Mouse (Mus musculus): ENCODE measurements around the gene Tnip1. TPM values are rescaled to one million over a fixed set of nuclear protein-coding genes. Genes with fewer than 3 reads are reported as not detected.

Gene Tnip1
- polyA plus RNA-seq, 1 experiment from 2014 or later = 16.4 TPM

DNA sequence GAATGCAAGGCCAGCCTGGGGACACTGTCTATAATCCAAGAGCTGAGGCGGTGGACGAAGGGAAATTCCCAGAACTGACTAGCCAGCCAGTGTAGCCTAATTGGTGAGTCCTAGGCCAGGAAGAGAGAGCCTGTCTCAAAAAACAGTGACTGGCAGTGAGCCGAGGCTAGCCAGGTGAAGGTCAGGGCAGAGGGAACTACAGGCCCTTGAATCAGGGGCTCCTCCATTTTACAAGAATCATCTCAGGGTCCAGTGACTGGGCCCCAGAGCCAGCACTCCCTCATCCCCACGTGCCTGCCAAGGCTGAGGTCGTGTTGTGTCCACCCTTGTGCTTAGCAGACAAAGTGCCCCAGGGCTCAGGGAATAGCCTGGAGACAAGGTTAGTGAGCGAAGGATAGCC lies 12.0 kb downstream of the Tnip1 start:
- H3K36me3 ChIP-seq (replicated peaks) = no peaks in the 10 kb centered on the region
- no peak overlapping the region for H3K4me3 ChIP-seq
- no peak overlapping the region for H3K4me2 ChIP-seq
- WGBS = 81% methylated on average over 6 of the region's 6 CpGs
- ATAC-seq (replicated peaks) = no peak
- H3K9ac ChIP-seq = no peak overlapping the region
- H3K27me3 ChIP-seq (replicated peaks) = no peaks in the 10 kb centered on the region
- peaks cover 14% of the 10 kb centered on the region for H3K4me1 ChIP-seq
- H3K9me3 ChIP-seq = no peaks in the 10 kb centered on the region
- no peak overlapping the region for H3K27ac ChIP-seq

DNA sequence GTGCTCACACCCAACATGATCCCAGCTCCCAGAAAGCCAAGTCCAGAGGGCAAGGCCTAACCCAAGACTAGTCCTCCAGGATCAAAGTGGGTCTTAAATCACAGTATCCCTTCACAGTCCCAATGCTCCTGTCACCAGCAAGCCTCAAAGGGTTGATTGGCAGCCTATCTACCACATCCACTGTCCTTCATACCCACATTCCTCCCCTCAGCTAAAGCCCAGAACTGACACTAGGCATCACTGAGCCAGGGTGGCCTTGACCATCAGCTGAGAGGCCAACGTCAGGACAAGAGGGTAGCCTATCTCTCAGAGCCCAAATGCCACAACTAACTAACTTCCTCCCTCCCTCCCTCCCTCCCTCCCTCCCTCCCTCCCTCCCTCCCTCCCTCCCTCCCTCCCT lies 13.0 kb downstream of the Tnip1 start:
- H3K9ac ChIP-seq = no peak overlapping the region
- 87% methylated on average over 1 of the region's 1 CpGs for WGBS
- H3K36me3 ChIP-seq (replicated peaks) = no peaks in the 10 kb centered on the region
- no peaks in the 10 kb centered on the region for H3K9me3 ChIP-seq
- no peak overlapping the region for H3K27ac ChIP-seq
- no peak for ATAC-seq (replicated peaks)
- H3K4me3 ChIP-seq = no peak overlapping the region
- H3K4me2 ChIP-seq = no peak overlapping the region
- H3K27me3 ChIP-seq (replicated peaks) = no peaks in the 10 kb centered on the region
- H3K4me1 ChIP-seq = peaks cover 9% of the 10 kb centered on the region

DNA sequence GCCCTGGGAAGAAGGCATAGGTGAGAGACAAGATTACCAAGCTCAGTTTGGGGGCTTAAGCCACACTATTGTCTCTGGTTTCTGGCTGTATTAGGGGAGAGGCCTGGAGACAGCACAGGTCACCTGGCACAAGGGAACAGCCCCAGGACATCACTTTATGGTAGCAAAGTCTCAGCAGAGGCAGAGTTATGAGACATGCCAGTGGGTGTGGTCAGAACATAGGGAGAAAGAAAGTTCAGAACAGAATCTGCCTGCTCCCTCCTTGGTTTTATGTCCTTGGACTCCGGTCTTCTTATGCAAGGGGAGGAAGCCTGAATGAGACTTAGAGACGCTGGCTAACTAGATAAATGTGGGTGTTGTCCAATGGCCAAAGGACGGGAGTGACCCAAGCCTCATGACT lies 18.0 kb downstream of the Tnip1 start:
- Histone ChIP-seq H3K27ac (no peak overlapping the region), H3K4me2 (no peak overlapping the region), H3K4me1 (no peaks in the 10 kb centered on the region), H3K27me3 (replicated peaks) (no peaks in the 10 kb centered on the region), H3K9me3 (no peaks in the 10 kb centered on the region), H3K9ac (no peak overlapping the region), H3K4me3 (no peak overlapping the region), H3K36me3 (replicated peaks) (no peaks in the 10 kb centered on the region)
- ATAC-seq (replicated peaks) = no peak
- WGBS = 91% methylated on average over 3 of the region's 3 CpGs

DNA sequence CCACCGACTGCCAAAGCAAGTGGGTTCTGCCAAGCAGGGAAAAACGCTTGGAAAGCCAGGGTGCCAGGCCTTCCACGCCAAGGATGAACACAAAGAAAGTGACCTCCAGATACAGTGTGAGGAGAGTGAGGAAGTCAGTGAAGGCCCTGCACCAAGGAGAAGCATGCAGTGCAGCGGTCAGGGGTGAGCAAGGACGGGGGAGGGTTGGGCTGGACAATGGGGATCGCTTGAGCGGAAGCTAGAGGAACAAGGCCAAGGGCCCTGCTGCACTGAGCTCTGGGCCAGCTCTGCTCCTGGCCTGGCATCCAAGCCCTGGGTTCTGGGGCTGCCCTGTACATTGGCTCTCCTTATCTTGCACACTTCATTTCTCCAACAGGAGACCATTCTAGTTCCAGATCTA lies 22.7 kb downstream of the Tnip1 start:
- no peak overlapping the region for H3K4me3 ChIP-seq
- no peak overlapping the region for H3K27ac ChIP-seq
- H3K4me2 ChIP-seq = no peak overlapping the region
- no peak overlapping the region for H3K9ac ChIP-seq
- H3K36me3 ChIP-seq (replicated peaks) = no peaks in the 10 kb centered on the region
- no peak for ATAC-seq (replicated peaks)
- H3K9me3 ChIP-seq = no peaks in the 10 kb centered on the region
- H3K27me3 ChIP-seq (replicated peaks) = no peaks in the 10 kb centered on the region
- H3K4me1 ChIP-seq = peaks cover 4% of the 10 kb centered on the region; the same call in 1 of the 2 replicates
- WGBS = 75% methylated on average over 7 of the region's 7 CpGs

DNA sequence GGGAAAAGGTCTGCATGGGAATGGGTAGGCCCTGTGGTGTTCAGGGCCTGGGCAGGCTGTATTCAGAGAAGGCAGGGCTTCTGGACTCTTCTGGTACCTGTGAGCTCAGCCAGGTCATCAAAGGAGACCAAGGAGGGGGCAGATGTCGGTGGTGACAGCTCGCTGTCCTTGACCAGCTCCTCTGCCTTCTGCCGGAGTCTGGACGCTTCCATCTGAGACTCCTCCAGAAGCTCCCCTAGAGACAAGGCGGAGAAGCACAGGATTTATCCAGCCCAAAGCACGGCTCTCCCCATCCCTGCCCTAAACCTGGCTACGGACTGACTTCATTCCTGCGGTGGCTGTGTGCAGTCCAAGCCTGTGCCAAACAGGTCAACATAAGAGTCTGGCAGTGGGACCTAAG lies 23.2 kb downstream of the Tnip1 start:
- Histone ChIP-seq H3K27ac (no peak overlapping the region), H3K4me1 (peaks cover 4% of the 10 kb centered on the region; the same call in 1 of the 2 replicates), H3K27me3 (replicated peaks) (no peaks in the 10 kb centered on the region), H3K4me2 (no peak overlapping the region), H3K36me3 (replicated peaks) (no peaks in the 10 kb centered on the region), H3K4me3 (no peak overlapping the region), H3K9ac (no peak overlapping the region), H3K9me3 (no peaks in the 10 kb centered on the region)
- no peak for ATAC-seq (replicated peaks)
- 80% methylated on average over 8 of the region's 8 CpGs for WGBS

DNA sequence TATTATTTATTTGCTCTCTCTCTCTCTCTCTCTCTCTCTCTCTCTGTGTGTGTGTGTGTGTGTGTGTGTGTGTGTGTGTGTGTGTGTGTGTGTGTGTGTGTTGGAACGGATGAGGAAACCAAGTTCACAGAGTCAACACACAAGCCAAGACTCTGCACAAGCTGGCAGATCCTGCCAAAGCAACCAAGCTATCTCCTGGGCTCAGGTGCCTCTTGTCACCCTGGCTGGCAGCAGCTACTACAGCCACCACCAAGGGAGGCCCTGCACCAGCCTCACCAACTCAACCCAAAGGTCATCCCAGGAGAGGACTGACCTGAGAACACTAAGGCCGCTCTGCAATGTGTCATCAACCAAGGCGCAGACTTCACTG lies 26.0 kb downstream of the Tnip1 start:
- no peak overlapping the region for H3K27ac ChIP-seq
- no peaks in the 10 kb centered on the region; the same call in 1 of the 2 replicates for H3K36me3 ChIP-seq (replicated peaks)
- no peak overlapping the region for H3K9ac ChIP-seq
- H3K4me1 ChIP-seq = peaks cover 4% of the 10 kb centered on the region; the same call in 1 of the 2 replicates
- ATAC-seq (replicated peaks) = no peak
- H3K4me3 ChIP-seq = no peak overlapping the region
- no peak overlapping the region for H3K4me2 ChIP-seq
- H3K27me3 ChIP-seq (replicated peaks) = no peaks in the 10 kb centered on the region
- H3K9me3 ChIP-seq = no peaks in the 10 kb centered on the region
- 93% methylated on average over 3 of the region's 3 CpGs for WGBS

DNA sequence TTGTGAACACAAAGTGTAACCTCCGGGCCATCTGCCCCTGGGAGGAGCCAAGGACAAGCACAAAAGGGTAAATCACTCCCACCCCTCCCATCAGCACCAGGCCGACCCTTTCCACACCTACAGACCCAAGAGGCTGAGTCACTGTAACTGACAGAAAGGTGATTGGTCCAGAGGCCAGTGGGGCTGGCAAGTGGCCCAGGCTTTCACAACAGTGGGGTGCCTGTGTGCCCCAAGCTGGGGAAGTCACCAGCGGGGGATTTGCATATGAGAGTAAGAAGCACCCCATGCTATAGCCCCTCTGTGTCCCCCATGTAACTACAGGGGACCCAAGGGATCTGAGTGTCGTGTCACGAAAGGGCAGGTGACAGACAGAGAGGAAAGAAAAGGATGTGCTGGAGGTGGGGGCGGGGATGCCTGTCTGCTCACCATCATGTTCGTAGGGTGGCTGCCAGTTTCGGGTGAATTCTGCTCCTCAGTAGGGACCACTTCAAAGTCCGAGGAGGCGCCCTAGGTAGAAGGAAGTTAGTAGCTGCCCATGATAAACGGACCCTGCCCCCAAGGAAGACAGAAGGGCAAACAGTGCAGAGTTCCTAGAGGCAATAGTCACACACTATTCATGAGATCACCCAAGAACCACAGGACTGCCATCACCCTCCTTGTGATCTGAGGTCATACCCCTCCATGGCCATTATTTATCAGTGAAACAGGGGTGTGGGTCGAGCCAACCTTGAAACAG lies 26.5 kb downstream of the Tnip1 start:
- no peak for ATAC-seq (replicated peaks)
- Histone ChIP-seq H3K4me2 (no peak overlapping the region), H3K4me3 (no peak overlapping the region), H3K27me3 (replicated peaks) (no peaks in the 10 kb centered on the region), H3K9ac (no peak overlapping the region), H3K27ac (no peak overlapping the region), H3K36me3 (replicated peaks) (no peaks in the 10 kb centered on the region; the same call in 1 of the 2 replicates), H3K9me3 (no peaks in the 10 kb centered on the region), H3K4me1 (peaks cover 4% of the 10 kb centered on the region; the same call in 1 of the 2 replicates)
- 41% methylated on average over 12 of the region's 12 CpGs for WGBS

DNA sequence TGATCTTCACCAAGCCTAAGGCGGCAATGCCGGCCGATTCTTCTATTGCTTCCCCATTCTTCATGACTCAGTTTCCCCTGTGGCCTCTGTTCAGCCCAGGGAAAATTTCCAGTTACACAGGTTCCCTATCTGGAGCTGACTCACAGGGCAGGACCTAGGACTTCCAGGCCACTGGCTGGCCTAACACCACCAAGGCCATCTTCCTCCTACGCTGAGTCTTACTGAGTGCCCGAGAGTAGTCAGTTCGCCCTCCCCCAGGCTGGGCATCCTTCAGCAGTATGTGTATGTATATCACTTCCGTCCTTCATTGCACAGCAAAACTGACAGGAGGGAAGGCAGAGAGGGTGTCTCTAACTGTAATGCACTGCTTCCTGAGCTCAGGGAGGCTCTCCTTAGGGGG lies 28.5 kb downstream of the Tnip1 start:
- H3K27ac ChIP-seq = no peak overlapping the region
- no peak for ATAC-seq (replicated peaks)

DNA sequence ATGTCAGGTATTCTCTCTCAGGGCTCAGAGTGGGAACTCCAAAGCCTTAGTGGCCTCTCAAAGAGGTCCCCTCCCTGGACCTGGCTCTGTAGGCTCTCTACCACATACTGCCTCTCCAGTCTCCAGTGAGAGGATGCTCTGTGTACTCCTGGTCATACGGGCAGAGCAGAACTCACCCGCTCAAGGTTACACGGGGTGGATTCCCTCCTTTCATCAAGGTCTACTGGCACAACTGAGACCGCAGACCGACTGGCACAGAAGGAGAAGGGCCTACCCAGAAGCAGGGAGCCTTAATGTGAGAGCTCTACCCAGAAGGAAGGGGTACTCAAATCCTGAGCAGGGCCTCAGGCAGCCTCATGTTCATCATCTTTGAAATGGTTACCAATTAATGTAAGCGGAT lies 30.2 kb downstream of the Tnip1 start:
- WGBS = 94% methylated on average over 6 of the region's 6 CpGs
- Histone ChIP-seq H3K4me2 (no peak overlapping the region), H3K36me3 (replicated peaks) (peaks cover 10% of the 10 kb centered on the region; the same call in 1 of the 2 replicates), H3K4me3 (no peak overlapping the region), H3K9me3 (no peaks in the 10 kb centered on the region), H3K4me1 (peaks cover 7% of the 10 kb centered on the region; the same call in 1 of the 2 replicates), H3K27me3 (replicated peaks) (no peaks in the 10 kb centered on the region), H3K27ac (no peak overlapping the region), H3K9ac (no peak overlapping the region)
- ATAC-seq (replicated peaks) = no peak

More for the DNA sequence above, 28.5 kb downstream of the Tnip1 start:
- no peak overlapping the region for H3K9ac ChIP-seq
- H3K9me3 ChIP-seq = no peaks in the 10 kb centered on the region
- peaks cover under 1% of the 10 kb centered on the region; the same call in 1 of the 2 replicates for H3K36me3 ChIP-seq (replicated peaks)
- no peak overlapping the region for H3K4me2 ChIP-seq
- no peak overlapping the region for H3K4me3 ChIP-seq
- peaks cover 7% of the 10 kb centered on the region; the same call in 1 of the 2 replicates for H3K4me1 ChIP-seq
- WGBS = 92% methylated on average over 7 of the region's 7 CpGs
- no peaks in the 10 kb centered on the region for H3K27me3 ChIP-seq (replicated peaks)

DNA sequence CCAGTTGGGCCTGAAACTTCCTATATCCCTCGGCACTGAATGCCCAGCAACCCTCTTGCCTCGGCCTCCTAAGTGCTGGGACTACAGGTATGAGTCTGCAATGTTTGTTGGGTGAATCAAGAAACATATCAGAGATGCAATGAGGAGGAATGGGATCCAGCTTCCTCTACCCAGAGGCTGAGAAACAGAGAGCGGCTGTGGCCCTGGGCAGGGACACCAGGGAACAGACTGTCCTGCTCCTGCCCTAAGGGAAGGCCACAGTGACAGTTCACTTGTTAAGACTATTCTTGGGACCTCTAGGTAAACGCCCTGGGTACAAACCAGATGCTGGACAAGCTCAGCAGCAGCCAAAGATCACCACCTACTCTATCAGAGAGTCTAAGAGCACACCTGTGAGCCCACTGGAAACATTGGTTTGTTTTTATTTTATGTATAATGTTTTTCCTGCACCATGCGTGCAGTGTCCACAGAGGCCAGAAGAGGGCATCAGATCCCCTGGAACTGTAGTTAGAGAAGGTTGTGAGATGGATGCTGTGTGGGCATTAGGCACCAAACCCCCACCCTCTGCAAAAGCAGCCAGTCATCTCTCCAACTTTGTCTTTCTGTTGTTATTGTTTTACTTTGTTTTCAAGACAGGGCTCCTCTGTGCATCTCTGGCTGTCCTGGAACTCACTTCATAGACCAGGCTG lies 31.2 kb downstream of the Tnip1 start:
- H3K4me2 ChIP-seq = no peak overlapping the region
- WGBS = 63% methylated on average over 5 of the region's 5 CpGs
- peaks cover 7% of the 10 kb centered on the region; the same call in 1 of the 2 replicates for H3K4me1 ChIP-seq
- H3K9ac ChIP-seq = no peak overlapping the region
- no peak for ATAC-seq (replicated peaks)
- peaks cover 10% of the 10 kb centered on the region; the same call in 1 of the 2 replicates for H3K36me3 ChIP-seq (replicated peaks)
- H3K27ac ChIP-seq = no peak overlapping the region
- no peaks in the 10 kb centered on the region for H3K9me3 ChIP-seq
- H3K27me3 ChIP-seq (replicated peaks) = no peaks in the 10 kb centered on the region
- H3K4me3 ChIP-seq = no peak overlapping the region

DNA sequence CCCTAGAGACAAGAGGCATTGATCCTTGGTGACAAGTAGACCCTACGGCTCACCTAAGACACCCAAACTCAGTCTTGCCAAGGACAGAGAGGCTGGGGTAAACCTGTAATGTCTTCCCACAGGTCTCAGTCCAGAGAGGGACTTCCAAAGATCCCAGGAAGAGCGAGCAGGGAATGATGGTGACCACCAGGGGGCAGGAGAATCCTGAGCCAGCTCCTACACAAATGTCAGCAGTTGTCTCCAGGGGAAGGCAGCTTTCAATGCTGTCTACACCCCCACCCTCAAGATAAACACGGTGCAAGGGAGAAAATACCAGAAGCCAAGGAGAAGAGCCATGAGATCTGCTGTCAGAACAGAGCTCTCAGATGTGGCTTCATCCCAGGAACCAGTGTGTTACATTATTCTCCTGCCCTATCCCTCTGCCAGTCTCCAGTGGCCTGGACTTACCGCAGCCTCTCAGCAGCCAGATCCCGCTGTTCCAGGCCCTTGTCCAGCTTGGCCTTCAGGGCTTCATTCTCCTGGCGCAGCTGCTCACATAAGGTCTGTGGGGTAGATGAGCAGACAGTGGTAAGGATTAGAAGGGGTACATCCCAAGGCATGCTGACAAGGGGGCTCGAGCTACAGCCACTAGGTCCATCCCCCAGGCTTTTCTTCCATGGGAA lies 32.3 kb downstream of the Tnip1 start:
- no peak overlapping the region for H3K4me2 ChIP-seq
- whole genome bisulfite sequencing = 69% methylated on average over 7 of the region's 7 CpGs
- 0 out of 2 replicates have a peak, but pooled peaks cover 2% of the 10 kb centered on the region for H3K4me1 ChIP-seq
- H3K36me3 ChIP-seq (replicated peaks) = peaks cover 13% of the 10 kb centered on the region; the same call in 1 of the 2 replicates
- H3K4me3 ChIP-seq = no peak overlapping the region
- no peak overlapping the region for H3K9ac ChIP-seq
- H3K27ac ChIP-seq = no peak overlapping the region
- H3K27me3 ChIP-seq (replicated peaks) = no peaks in the 10 kb centered on the region
- no peaks in the 10 kb centered on the region for H3K9me3 ChIP-seq
- no peak for ATAC-seq (replicated peaks)

DNA sequence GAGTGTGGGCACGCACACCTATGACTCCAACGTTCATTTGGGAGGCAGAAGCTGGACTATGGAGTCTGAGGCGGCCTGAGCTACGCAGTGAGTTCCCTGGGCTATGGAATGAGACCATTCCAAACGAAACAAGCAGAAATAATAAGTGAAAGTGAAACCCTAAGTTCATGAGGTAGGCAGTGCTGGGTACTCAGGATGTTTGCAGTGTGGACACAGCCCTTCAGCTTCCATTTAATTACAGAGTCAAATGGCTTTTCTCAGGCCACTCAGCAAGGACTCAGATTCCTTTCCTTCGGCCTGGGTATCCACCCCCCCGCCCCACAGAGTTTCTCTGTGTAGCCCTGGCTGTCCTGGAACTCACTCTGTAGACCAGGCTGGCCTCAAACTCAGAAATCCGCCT lies 33.0 kb downstream of the Tnip1 start:
- Histone ChIP-seq H3K4me1 (0 out of 2 replicates have a peak, but pooled peaks cover 2% of the 10 kb centered on the region), H3K27me3 (replicated peaks) (no peaks in the 10 kb centered on the region), H3K36me3 (replicated peaks) (peaks cover 13% of the 10 kb centered on the region; the same call in 1 of the 2 replicates), H3K9me3 (no peaks in the 10 kb centered on the region), H3K9ac (no peak overlapping the region), H3K4me3 (no peak overlapping the region), H3K27ac (no peak overlapping the region), H3K4me2 (no peak overlapping the region)
- no peak for ATAC-seq (replicated peaks)
- WGBS = 88% methylated on average over 8 of the region's 8 CpGs
